Mouse (Mus musculus) MEL-GATA-1-ER (cell line): ENCODE measurements around the gene Vmn2r106.
A peak's percentile ranks its signal among the peaks of the same experiment; 100 is the strongest.

ENCODE experiments used
- DNase-seq: peaks from one replicate; pipeline ENCODE4 v3.0.0-alpha.2; 2012; ENCODE audit warnings: low read depth; ENCODE audit errors: extremely low read depth

Gene Vmn2r106

GRCm38 (mm10) chr17:20285453-20285852 lies at the start of gene Vmn2r106:
Gene Vmn2r106 (minus strand): TSS chr17:20285553.
- no peak for DNase-seq

- DNase-seq: no peak
Measured at GRCm38 (mm10) chr17:20305790-20306189, 20.4 kb upstream of the Vmn2r106 start.

GRCm38 (mm10) chr17:20286906-20287305 lies 1.6 kb upstream of the Vmn2r106 start:
- no peak for DNase-seq

- peak; percentile 9 for DNase-seq
Measured at GRCm38 (mm10) chr17:20255522-20255921, 29.8 kb downstream of the Vmn2r106 start.

GRCm38 (mm10) chr17:20234952-20235351 lies 50.4 kb downstream of the Vmn2r106 start, which contains the start of gene Vmn2r105:
Gene Vmn2r105 (minus strand): TSS chr17:20235052.
- DNase-seq: no peak
